Mouse (Mus musculus) thymus, postnatal 36 days (tissue): Measurements from ENCODE around the gene Btd.

ENCODE experiments used
- DNase-seq, 2 experiments: peaks; one replicate each; pipeline ENCODE4 v3.0.0; 2022; ENCODE audit warnings: mixed read lengths in 2 of 2

Btd gene

GRCm38 (mm10) chr14:31647991-31648390 lies 7.2 kb downstream of the Btd start:
- no peak for DNase-seq

GRCm38 (mm10) chr14:31650347-31650746 lies 9.5 kb downstream of the Btd start:
- DNase-seq, result no peak

GRCm38 (mm10) chr14:31651206-31651605 lies 10.4 kb downstream of the Btd start:
- DNase-seq, result no peak

GRCm38 (mm10) chr14:31652106-31652505 lies 11.3 kb downstream of the Btd start:
- DNase-seq, result no peak

GRCm38 (mm10) chr14:31652624-31653023 lies 11.8 kb downstream of the Btd start:
- no peak for DNase-seq

- no peak for DNase-seq
Observed at GRCm38 (mm10) chr14:31653101-31653875, 12.5 kb downstream of the Btd start.

GRCm38 (mm10) chr14:31654816-31655215 lies 14.0 kb downstream of the Btd start:
- DNase-seq, result no peak

GRCm38 (mm10) chr14:31655406-31655805 lies 14.6 kb downstream of the Btd start:
- no peak for DNase-seq

GRCm38 (mm10) chr14:31656386-31656785 lies 15.6 kb downstream of the Btd start:
- no peak for DNase-seq

GRCm38 (mm10) chr14:31656857-31657645 lies 16.2 kb downstream of the Btd start:
- peak; percentile 74 to 79 for DNase-seq

- DNase-seq, result no peak
Observed at GRCm38 (mm10) chr14:31658126-31658680, 17.4 kb downstream of the Btd start.

- no peak for DNase-seq
Observed at GRCm38 (mm10) chr14:31659501-31660181, 18.8 kb downstream of the Btd start.

- DNase-seq, result no peak
Observed at GRCm38 (mm10) chr14:31660312-31661093, 19.7 kb downstream of the Btd start.

- peak; percentile 66 to 75 for DNase-seq
Observed at GRCm38 (mm10) chr14:31661671-31662554, 21.1 kb downstream of the Btd start.

- DNase-seq, result peak in 1 of 2 experiments; percentile 46
Observed at GRCm38 (mm10) chr14:31662555-31663211, 21.9 kb downstream of the Btd start.

- no peak for DNase-seq
Observed at GRCm38 (mm10) chr14:31663376-31664099, 22.7 kb downstream of the Btd start.

GRCm38 (mm10) chr14:31664100-31664902 lies 23.5 kb downstream of the Btd start:
- no peak for DNase-seq

GRCm38 (mm10) chr14:31664903-31665565 lies 24.2 kb downstream of the Btd start:
- peak in 1 of 2 experiments; percentile 52 for DNase-seq

- DNase-seq, result no peak
Observed at GRCm38 (mm10) chr14:31665566-31665940, 24.7 kb downstream of the Btd start.
